Mouse (Mus musculus) splenic B cell, adult 2 months (primary cell): ENCODE measurements at regions not wholly inside any gene's neighbourhood (a gene's known extent, or its start where the extent isn't known, plus 50 kb on each side); places are given as distances from the start of the nearest gene placed in this dataset.
"Not testable (repeated sequence)": the region's sequence is repeated elsewhere in the genome, so short reads cannot be mapped to it uniquely, and the experiment has no call there.

ENCODE experiments used
- DNase-seq: peaks from one replicate; pipeline ENCODE4 v3.0.0-alpha.2; 2011; ENCODE audit warnings: low read depth, low spot score
- H3K27me3 ChIP-seq: 2 replicates; pipeline ENCODE4 v1.6.1; 2012; ENCODE audit warnings: mild to moderate bottlenecking, low read length, moderate library complexity, mixed read lengths; ENCODE audit not compliant: control insufficient read depth, poor library complexity, insufficient read depth, severe bottlenecking
- H3K36me3 ChIP-seq: 2 replicates; pipeline ENCODE4 v1.6.1; 2012; ENCODE audit warnings: mild to moderate bottlenecking, low read length, moderate library complexity, mixed read lengths; ENCODE audit not compliant: control insufficient read depth, poor library complexity, insufficient read depth, severe bottlenecking

- Histone ChIP-seq H3K36me3 (no peaks in the 10 kb centered on the region), H3K27me3 (no peaks in the 10 kb centered on the region)
- no peak for DNase-seq
Measured at GRCm38 (mm10) chr17:27304842-27305241, 100.6 kb upstream of the Lemd2 start.

GRCm38 (mm10) chr17:27303633-27304479 is 99.6 kb upstream of the Lemd2 start:
- no peak for DNase-seq
- Histone ChIP-seq H3K36me3 (no peaks in the 10 kb centered on the region), H3K27me3 (no peaks in the 10 kb centered on the region)

- no peaks in the 10 kb centered on the region for H3K36me3 ChIP-seq
- no peak for DNase-seq
- no peaks in the 10 kb centered on the region for H3K27me3 ChIP-seq
Measured at GRCm38 (mm10) chr17:27303061-27303460, 98.8 kb upstream of the Lemd2 start.

- Histone ChIP-seq H3K27me3 (no peaks in the 10 kb centered on the region), H3K36me3 (no peaks in the 10 kb centered on the region)
- DNase-seq = no peak
Measured at GRCm38 (mm10) chr17:27301376-27301775, 97.1 kb upstream of the Lemd2 start.

GRCm38 (mm10) chr17:27299297-27299696 is 95.0 kb upstream of the Lemd2 start:
- no peaks in the 10 kb centered on the region for H3K27me3 ChIP-seq
- H3K36me3 ChIP-seq = no peaks in the 10 kb centered on the region
- DNase-seq = peak; percentile 13

- no peak for DNase-seq
- H3K27me3 ChIP-seq = no peaks in the 10 kb centered on the region
Measured at GRCm38 (mm10) chr17:27298351-27298750, 94.1 kb upstream of the Lemd2 start.

GRCm38 (mm10) chr17:27296156-27296555 is 91.9 kb upstream of the Lemd2 start:
- Histone ChIP-seq H3K36me3 (no peaks in the 10 kb centered on the region), H3K27me3 (no peaks in the 10 kb centered on the region)

More at GRCm38 (mm10) chr17:27298351-27298750, 94.1 kb upstream of the Lemd2 start:
- no peaks in the 10 kb centered on the region for H3K36me3 ChIP-seq

GRCm38 (mm10) chr17:27294208-27294604 is 89.9 kb upstream of the Lemd2 start:
- Histone ChIP-seq H3K36me3 (no peaks in the 10 kb centered on the region), H3K27me3 (no peaks in the 10 kb centered on the region)
- DNase-seq = no peak

More at GRCm38 (mm10) chr17:27296156-27296555, 91.9 kb upstream of the Lemd2 start:
- DNase-seq = no peak

- DNase-seq = no peak
- Histone ChIP-seq H3K36me3 (no peaks in the 10 kb centered on the region), H3K27me3 (no peaks in the 10 kb centered on the region)
Measured at GRCm38 (mm10) chr17:27293586-27294207, 89.4 kb upstream of the Lemd2 start.

GRCm38 (mm10) chr17:27291673-27292072 is 87.4 kb upstream of the Lemd2 start:
- H3K27me3 ChIP-seq = no peaks in the 10 kb centered on the region
- no peak for DNase-seq
- no peaks in the 10 kb centered on the region for H3K36me3 ChIP-seq

GRCm38 (mm10) chr17:27291176-27291575 is 86.9 kb upstream of the Lemd2 start:
- H3K36me3 ChIP-seq = no peaks in the 10 kb centered on the region
- no peaks in the 10 kb centered on the region for H3K27me3 ChIP-seq
- no peak for DNase-seq

GRCm38 (mm10) chr17:27290311-27290710 is 86.0 kb upstream of the Lemd2 start:
- no peak for DNase-seq
- no peaks in the 10 kb centered on the region for H3K27me3 ChIP-seq
- H3K36me3 ChIP-seq = no peaks in the 10 kb centered on the region

- not testable (repeated sequence) for H3K27me3 ChIP-seq, DNase-seq, H3K36me3 ChIP-seq
Measured at GRCm38 (mm10) chr17:27289804-27290203, 85.5 kb upstream of the Lemd2 start.

GRCm38 (mm10) chr17:27287986-27288385 is 83.7 kb upstream of the Lemd2 start:
- not testable (repeated sequence) for H3K27me3 ChIP-seq, H3K36me3 ChIP-seq, DNase-seq

GRCm38 (mm10) chr17:27281241-27281640 is 77.0 kb upstream of the Lemd2 start:
- DNase-seq = no peak
- Histone ChIP-seq H3K27me3 (no peaks in the 10 kb centered on the region), H3K36me3 (no peaks in the 10 kb centered on the region)
